Mouse (Mus musculus): ENCODE measurements around the gene Ccdc172.

DNA sequence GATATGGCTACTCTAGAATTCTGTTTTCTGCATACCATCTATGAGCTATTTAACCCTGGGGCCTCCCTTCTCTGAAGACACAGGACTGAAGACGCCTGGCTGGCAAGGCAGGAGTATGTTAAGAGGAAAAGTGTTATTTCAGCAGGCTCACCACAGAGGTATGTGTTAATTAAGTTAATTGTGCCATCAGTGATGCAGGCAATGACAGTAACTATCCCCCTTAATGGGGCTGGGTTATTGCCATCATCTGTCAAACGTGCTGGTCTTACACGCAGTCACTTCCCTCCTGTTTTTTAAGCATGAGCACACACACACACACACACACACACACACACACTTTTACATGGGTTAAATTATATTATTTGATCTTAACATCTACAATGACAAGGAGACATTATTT lies 48.0 kb upstream of the Ccdc172 start:
- TF ChIP-seq CTCF (conservative IDR thresholded peaks at IDR 0.05; ENCODE audit: low read length), result no peak
- TF ChIP-seq NANOG (IDR thresholded peaks at IDR 0.05; ENCODE audit: borderline replicate concordance, low read length), result no peak
- no peak for TF ChIP-seq POU5F1 (IDR thresholded peaks at IDR 0.05; ENCODE audit: borderline replicate concordance, low read length)

Data from E14TG2a.4 (cell line).